Mouse (Mus musculus) kidney, adult 18-20 months (tissue): ENCODE data around the gene Tmem169.
"Not testable (repeated sequence)": the region's sequence is repeated elsewhere in the genome, so short reads cannot be mapped to it uniquely, and the experiment has no call there.

Experiments
- DNase-seq: peaks from one replicate; pipeline ENCODE4 v3.0.0; 2021

The Tmem169 gene

GRCm38 (mm10) chr1:72283992-72284485, at the start of gene Tmem169, which contains the start of gene Pecr:
Gene Tmem169 (plus strand): TSS chr1:72284369.
Gene Pecr (minus strand): TSS chr1:72284314.
- DNase-seq, result peak; percentile 96

DNA sequence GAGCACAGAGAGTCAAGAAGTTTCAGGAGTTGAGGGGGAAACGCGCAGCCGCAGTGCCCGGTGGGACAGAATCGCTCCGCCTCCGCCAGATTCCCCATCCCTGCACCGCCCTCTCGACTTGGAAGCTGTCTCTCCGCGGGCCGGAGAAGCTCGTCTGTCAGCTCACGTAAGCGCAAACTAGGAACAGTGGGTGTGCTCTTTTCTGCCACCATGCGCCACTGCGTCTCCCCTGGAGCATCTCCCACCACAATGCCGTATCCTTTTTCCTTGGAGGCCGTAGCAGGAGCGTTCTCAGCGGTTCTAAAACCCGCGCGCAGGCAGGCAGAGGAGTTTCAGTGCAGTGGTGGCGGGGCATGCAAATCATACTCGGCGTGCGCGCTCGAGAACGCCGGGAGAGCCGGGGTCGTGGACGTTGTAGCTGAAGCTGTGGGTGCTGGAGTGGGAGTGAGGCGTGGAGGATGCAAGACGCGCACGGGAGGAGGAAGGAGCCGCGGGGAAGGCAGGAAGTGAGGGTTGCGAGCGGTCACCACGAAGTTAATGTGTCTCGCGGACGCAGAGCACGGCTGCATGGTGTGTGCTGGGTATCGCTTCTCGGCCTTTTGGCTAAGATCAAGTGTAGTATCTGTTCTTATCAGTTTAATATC, 47.7 kb upstream of the Tmem169 start:
- DNase-seq, result peak; percentile 79

DNA sequence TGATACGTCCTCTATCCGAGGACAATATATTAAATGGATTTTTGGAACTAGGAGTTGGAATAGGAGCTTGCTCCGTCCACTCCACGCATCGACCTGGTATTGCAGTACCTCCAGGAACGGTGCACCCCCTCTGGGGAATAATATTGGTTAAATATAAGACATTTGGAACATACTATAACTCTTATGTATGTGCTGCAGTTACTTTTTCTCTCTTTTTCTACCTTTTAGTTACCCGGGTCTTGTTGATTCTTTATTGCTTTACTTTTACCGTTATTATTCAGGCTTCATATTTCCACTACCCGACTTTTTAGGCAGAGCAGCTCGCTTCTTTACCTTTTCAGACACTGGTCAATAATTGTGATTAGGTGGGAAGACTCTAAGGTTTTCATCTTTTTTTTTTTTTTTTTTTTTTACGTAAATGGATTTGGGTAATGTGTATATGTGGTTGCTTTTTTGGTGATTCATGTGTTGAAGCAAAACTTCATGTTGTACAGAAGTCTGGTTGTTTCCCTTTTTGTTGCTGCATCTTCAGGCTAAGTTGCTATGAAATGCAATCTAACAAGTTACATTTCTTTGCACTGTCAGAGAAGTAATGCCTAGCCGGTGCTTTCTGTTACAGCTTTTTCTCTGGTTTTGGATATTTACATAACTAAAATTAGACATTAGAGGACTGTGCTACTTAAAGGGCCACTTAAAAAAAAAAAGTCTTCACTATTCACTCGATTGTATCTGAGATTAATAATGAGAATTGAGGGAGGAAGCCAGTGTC, 47.0 kb upstream of the Tmem169 start:
- DNase-seq, result peak; percentile 25

- DNase-seq, result no peak
Observed at GRCm38 (mm10) chr1:72238016-72238580, 46.1 kb upstream of the Tmem169 start.

- DNase-seq, result not testable (repeated sequence)
Observed at GRCm38 (mm10) chr1:72239113-72239512, 45.1 kb upstream of the Tmem169 start.

- no peak for DNase-seq
Observed at GRCm38 (mm10) chr1:72242581-72243143, 41.5 kb upstream of the Tmem169 start.

- DNase-seq, result peak; percentile 98
Observed at GRCm38 (mm10) chr1:72243656-72244316, 40.4 kb upstream of the Tmem169 start.

DNA sequence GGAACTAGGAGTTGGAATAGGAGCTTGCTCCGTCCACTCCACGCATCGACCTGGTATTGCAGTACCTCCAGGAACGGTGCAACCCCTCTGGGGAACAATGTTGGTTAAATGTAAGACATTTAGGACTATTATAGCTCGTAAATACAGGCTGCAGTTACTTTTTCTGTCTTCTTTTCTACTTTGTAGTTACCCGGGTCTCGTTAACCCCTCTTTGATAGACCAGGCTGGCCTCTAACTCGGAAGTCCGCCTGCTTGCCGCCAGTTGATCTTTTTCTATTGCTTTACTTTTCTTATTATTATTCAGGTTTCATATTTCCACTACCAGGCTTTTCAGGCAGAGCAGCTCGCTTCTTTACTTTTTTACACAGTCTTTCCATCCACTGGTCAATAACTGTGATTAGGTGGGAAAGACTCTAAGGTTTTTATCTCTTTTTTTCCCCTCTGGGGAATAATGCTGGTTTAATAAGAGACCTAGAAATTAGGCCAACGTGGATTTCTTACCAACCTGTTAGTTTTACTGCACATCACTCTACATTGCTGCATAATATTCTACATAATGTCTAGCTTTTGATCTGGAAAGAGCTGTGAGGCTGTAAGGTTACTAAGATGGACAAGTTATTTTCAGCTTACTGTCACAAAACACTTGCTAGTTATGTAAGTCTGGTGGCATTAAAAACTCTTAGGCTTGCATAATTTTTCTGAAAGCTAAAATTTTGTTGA, 39.7 kb upstream of the Tmem169 start:
- no peak for DNase-seq

GRCm38 (mm10) chr1:72248226-72248737, 35.9 kb upstream of the Tmem169 start:
- not testable (repeated sequence) for DNase-seq

DNA sequence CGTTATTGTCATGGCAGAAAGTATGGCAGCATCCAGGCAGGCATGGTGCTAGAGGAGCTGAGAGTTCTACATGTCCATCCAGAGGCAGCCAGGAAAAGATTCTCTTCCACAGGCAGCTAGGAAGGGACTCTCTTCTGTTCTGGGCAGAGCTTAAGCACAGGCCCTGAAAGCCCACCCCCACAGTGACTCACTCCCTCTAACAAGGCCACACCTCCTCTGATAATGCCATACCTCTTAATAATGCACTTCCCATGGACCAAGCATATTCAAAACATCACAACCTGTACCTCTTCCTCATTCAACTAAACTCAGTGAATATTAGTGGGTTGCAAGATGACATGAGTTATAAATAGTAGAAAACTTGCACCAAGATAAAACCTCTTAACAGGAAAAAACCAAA, 32.4 kb upstream of the Tmem169 start:
- no peak for DNase-seq

- no peak for DNase-seq
Observed at GRCm38 (mm10) chr1:72253881-72254491, 30.2 kb upstream of the Tmem169 start.

DNA sequence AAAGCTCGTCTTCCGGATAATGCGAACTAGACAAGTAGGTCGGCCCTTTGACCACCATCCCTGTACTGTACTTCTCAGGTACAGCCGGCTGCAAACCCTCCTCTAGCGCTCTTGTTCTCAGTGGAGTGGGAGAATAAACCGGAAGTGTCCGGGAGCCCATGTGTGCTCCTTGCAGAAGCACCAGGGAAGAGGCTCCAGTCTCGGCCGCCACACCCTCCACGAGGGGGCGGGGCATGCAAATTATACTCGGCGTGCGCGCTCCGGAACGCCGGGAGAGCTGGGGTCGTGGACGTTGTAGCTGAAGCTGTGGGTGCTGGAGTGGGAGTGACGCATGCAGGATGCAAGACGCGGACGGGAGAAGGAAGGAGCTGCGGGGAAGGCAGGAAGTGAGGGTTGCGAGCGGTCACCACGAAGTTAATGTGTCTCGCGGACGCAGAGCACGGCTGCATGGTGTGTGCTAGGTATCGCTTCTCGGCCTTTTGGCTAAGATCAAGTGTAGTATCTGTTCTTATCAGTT, 29.6 kb upstream of the Tmem169 start:
- DNase-seq, result peak; percentile 89

GRCm38 (mm10) chr1:72255062-72255853, 28.9 kb upstream of the Tmem169 start:
- DNase-seq, result no peak

DNA sequence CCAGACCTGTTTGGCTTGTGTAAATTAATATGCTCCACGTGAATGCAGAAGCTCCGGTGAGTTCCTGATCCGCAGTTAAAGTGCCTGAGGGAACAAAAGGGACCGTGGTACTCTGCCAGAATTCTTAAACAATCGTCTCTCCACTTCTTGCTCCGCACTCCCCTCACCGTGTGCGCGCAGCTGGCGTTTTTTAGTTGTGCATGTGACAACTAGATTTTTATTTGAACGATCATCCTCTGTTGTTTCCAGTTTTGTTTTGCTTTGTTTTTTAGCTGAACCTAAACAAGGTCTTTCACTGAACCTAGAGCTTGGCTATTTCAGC, 28.4 kb upstream of the Tmem169 start:
- DNase-seq, result no peak

GRCm38 (mm10) chr1:72256381-72257256, 27.6 kb upstream of the Tmem169 start:
- no peak for DNase-seq

DNA sequence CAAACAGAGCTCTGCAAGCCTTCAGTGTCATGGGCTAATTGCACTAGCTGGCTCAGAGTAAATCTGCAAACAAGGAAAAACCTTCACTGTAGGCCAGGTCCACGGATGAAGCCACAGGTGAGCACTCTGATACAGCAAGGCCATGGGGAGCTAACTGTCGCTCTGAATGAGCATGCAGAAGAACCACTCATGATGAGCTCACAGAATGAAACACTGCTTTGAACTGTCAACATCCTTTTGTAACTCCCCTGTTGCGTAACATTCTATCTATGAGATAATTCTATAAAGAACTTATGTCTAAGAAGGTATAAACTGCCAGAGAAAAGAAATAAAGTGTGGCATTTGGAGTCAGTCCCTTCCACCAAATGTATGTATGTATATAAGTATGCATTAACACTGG, 21.1 kb upstream of the Tmem169 start:
- DNase-seq, result no peak

- DNase-seq, result no peak
Observed at GRCm38 (mm10) chr1:72278085-72278484, 6.1 kb upstream of the Tmem169 start.

DNA sequence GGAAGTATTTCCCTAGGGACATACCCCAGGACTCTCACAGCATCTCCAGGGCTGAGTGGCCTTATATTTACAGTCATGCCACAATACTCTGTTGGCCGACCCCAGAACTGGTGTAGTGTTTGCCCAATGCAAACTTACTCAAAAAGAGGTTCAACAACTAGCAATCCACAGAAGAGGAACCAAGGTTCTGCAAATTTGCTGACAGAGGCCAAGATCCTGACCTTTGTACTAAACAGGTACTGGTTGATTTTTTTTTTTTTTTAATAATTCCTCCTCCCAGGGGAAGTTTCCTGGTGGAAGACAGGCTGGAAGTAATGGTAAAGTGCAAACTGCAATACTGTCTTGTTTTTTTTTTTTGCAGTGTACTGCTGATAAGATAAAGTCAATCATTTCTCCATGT, 1.6 kb upstream of the Tmem169 start:
- no peak for DNase-seq

- no peak for DNase-seq
Observed at GRCm38 (mm10) chr1:72284539-72284938, 370 bp downstream of the Tmem169 start.

- no peak for DNase-seq
Observed at GRCm38 (mm10) chr1:72286904-72287303, 2.7 kb downstream of the Tmem169 start.
